Mouse (Mus musculus) hindbrain, postnatal 0 days (tissue): ENCODE data around the gene Dnajc22. TPM values are rescaled to one million over a fixed set of nuclear protein-coding genes. Genes with fewer than 3 reads are reported as not detected.
"Not testable (repeated sequence)": the region's sequence is repeated elsewhere in the genome, so short reads cannot be mapped to it uniquely, and the experiment has no call there.

ENCODE experiments used
- ATAC-seq: fragments of 200-750 bp; cut with Nextera tagmentation; 2 replicates; pipeline ENCODE4 v1.8.0; 2017; ENCODE audit warnings: mild to moderate bottlenecking, moderate TSS enrichment, moderate library complexity
- DNase-seq: peaks from one replicate; pipeline ENCODE4 v3.0.0-alpha.2; 2015; ENCODE audit warnings: low spot score
- H3K27ac ChIP-seq: fragments of 300-500 bp; sonication (generic); 2 replicates; pipeline ENCODE4 v1.5.1; 2014; ENCODE audit warnings: mild to moderate bottlenecking
- H3K27me3 ChIP-seq: fragments of 300-500 bp; sonication (generic); 2 replicates; pipeline ENCODE4 v1.6.1; 2014; ENCODE audit warnings: low read length, mixed read lengths; ENCODE audit not compliant: insufficient read depth
- H3K36me3 ChIP-seq: fragments of 300-500 bp; sonication (generic); 2 replicates; pipeline ENCODE4 v1.6.1; 2014; ENCODE audit warnings: low read length, mixed read lengths; ENCODE audit not compliant: insufficient read depth
- H3K4me1 ChIP-seq: fragments of 300-500 bp; sonication (generic); 2 replicates; pipeline ENCODE4 v1.6.1; 2014; ENCODE audit warnings: antibody characterized with exemption, low read length, mixed read lengths; ENCODE audit not compliant: insufficient read depth
- H3K4me2 ChIP-seq: fragments of 300-500 bp; sonication (generic); 2 replicates; pipeline ENCODE4 v1.6.1; 2014; ENCODE audit warnings: low read depth, mild to moderate bottlenecking, low read length, moderate library complexity, mixed read lengths
- H3K4me3 ChIP-seq: fragments of 300-500 bp; sonication (generic); 2 replicates; pipeline ENCODE4 v1.5.1; 2014; ENCODE audit warnings: low read length
- H3K9ac ChIP-seq: fragments of 300-500 bp; sonication (generic); replicated peaks from 2 replicates; pipeline ENCODE4 v1.6.1; 2014; ENCODE audit warnings: mild to moderate bottlenecking, low read length, moderate library complexity, mixed read lengths
- H3K9me3 ChIP-seq: fragments of 300-500 bp; sonication (generic); 2 replicates; pipeline ENCODE4 v1.6.1; 2016; ENCODE audit warnings: low read length, mixed read lengths
- CTCF ChIP-seq: IDR thresholded peaks from 2 replicates; pipeline ENCODE4 v1.5.1; 2016; ENCODE audit warnings: antibody characterized with exemption, control low read depth, low read depth
- WGBS: fragments of 180-500 bp; shearing (Covaris S2); extraction: QIAGEN DNeasy Blood & Tissue Kit; methylation state at CpG from one replicate; pipeline ENCODE4 v1.1.7; 2014; 5-methylcytosine and 5-hydroxymethylcytosine counted together
- polyA plus RNA-seq: library from polyadenylated mRNA; unstranded; fragments of >200 nt; fragmentation: Nextera tagmentation; extraction: Ambion mirVana; gene quantifications from 2 replicates; pipeline ENCODE4 v1.2.1, GENCODE M21; 2015
- total RNA-seq: library from RNA; depleted of rRNA; stranded (reverse); fragments of >200 nt; gene quantifications from 2 replicates; pipeline ENCODE4 v1.2.3, GENCODE M21; 2014; rRNA removed

The Dnajc22 gene
- 0.68 and 0.99 TPM in 2 replicates for total RNA-seq
- 0.45 and 0.48 TPM in 2 replicates for polyA plus RNA-seq

DNA sequence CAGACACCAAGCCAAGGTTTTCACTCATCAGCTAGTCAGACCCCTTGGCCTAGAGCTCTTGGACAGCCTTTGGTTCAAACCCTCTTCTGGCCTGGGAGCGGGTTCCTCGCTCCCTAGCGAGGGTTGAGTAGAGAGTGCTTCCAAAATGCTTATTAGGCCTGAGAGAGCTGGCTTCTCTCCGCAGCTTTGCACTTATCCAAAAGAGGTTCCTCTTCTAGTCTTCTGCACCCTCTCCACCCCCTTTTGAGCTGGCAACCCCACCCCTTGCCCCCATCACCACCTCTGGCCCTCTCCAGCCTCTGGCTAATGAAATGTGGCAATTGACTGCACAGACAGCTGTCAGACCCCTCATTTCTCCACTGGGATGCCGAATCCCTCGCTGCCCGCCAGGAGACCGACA lies at the start of gene Dnajc22:
Gene Dnajc22 (plus strand): TSS at position 301 of the 400 bp plus-strand sequence.
- H3K27me3 ChIP-seq = peaks cover 34% of the 10 kb centered on the region
- ATAC-seq = no peak
- no peaks in the 10 kb centered on the region for H3K9me3 ChIP-seq
- H3K36me3 ChIP-seq = no peaks in the 10 kb centered on the region
- DNase-seq = no peak
- no peak for TF ChIP-seq CTCF
- H3K27ac ChIP-seq = peak within 1 kb of the TSS; percentile 22; the same call in 1 of the 2 replicates
- H3K4me1 ChIP-seq = peaks cover 9% of the 10 kb centered on the region; the same call in 1 of the 2 replicates
- WGBS = 38% methylated on average over 8 of the region's 8 CpGs
- peak within 1 kb of the TSS; percentile 95 for H3K4me2 ChIP-seq
- H3K9ac ChIP-seq = peak within 1 kb of the TSS; percentile 57
- H3K4me3 ChIP-seq = peak within 1 kb of the TSS; percentile 47

DNA sequence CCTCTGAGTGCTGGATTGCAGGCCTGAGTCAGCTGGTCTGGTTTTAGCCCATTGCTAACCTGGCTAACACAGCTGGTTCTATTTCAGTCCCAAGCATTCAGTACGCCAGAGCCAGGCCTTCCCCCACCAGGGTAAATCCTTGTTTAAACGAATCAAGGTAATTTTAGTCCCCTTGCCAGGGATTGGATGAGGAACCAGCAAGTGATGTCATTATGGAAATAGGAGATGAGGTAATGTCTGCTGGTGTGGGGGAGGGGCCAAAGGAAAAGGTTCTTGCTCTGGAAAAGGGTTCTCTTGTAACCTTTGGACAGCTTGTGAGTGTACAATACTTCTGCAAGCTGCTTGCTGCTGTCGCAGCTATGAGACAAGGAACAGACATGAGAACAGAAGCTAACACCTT lies 48.1 kb upstream of the Dnajc22 start:
- Histone ChIP-seq H3K9ac (no peak overlapping the region), H3K27me3 (no peaks in the 10 kb centered on the region), H3K4me3 (no peak overlapping the region), H3K27ac (no peak overlapping the region), H3K4me1 (0 out of 2 replicates have a peak, but pooled peaks cover 3% of the 10 kb centered on the region), H3K9me3 (no peaks in the 10 kb centered on the region), H3K4me2 (no peak overlapping the region), H3K36me3 (no peaks in the 10 kb centered on the region)
- 57% methylated on average over 3 of the region's 3 CpGs for WGBS
- no peak for DNase-seq
- no peak for ATAC-seq
- TF ChIP-seq CTCF = no peak

GRCm38 (mm10) chr15:99045734-99046133 lies 47.2 kb upstream of the Dnajc22 start:
- H3K27ac ChIP-seq, H3K9me3 ChIP-seq, ATAC-seq, H3K9ac ChIP-seq, H3K27me3 ChIP-seq, H3K4me3 ChIP-seq, H3K4me1 ChIP-seq, H3K4me2 ChIP-seq, DNase-seq, H3K36me3 ChIP-seq: not testable (repeated sequence)
- 83% methylated on average over 6 of the region's 6 CpGs for WGBS

- Histone ChIP-seq H3K36me3 (no peaks in the 10 kb centered on the region), H3K9me3 (no peaks in the 10 kb centered on the region), H3K27me3 (0 out of 2 replicates have a peak, but pooled peaks cover under 1% of the 10 kb centered on the region), H3K27ac (no peak overlapping the region), H3K4me1 (no peaks in the 10 kb centered on the region), H3K4me2 (no peak overlapping the region), H3K9ac (no peak overlapping the region), H3K4me3 (no peak overlapping the region)
- TF ChIP-seq CTCF = peak; percentile 91
- 38% methylated on average over 13 of the region's 13 CpGs for WGBS
- DNase-seq (peak; percentile 86), ATAC-seq (no peak)
Observed at GRCm38 (mm10) chr15:99049473-99050253, 43.3 kb upstream of the Dnajc22 start.

DNA sequence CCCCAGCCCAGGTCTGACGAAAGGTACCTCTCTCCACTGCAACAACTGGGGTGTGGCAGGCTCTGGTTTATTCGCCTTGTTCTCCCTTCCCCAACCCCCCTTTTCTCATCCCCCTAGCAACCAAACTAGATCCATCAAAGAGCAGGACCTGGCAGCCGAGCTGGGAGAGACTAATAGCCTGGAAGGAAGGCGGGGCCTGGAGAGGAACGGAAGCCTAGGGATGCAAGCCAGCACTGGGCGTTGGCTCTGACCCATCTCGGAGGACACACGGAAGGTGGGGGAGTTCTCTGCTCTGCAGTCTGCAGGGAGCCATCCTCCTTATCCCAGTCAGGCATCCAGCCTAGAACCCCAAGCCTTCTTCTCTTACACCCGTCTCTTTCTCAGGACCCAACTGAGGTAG lies 39.6 kb upstream of the Dnajc22 start:
- peak; percentile 35 for DNase-seq
- H3K27ac ChIP-seq = no peak overlapping the region

DNA sequence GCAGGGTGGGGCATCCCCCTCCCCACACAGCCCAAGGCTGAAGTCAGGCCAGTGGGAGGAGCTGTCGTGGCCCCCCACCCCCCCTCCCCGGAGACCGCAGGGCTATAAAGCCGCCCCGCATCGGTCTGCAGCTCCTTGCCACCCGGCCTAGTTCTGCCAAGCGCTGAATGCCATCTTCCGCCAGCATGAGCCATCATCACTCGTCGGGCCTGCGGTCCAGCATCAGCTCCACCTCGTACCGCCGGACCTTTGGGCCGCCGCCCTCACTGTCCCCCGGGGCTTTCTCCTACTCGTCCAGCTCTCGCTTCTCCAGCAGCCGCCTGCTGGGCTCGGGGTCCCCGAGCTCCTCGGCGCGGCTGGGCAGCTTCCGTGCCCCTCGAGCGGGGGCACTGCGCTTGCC lies 37.9 kb upstream of the Dnajc22 start, which contains the start of gene Prph:
Gene Prph (plus strand): TSS at position 135 of the 400 bp plus-strand sequence.
- Histone ChIP-seq H3K4me1 (no peaks in the 10 kb centered on the region; the same call in 1 of the 2 replicates), H3K27me3 (peaks cover 38% of the 10 kb centered on the region), H3K9me3 (no peaks in the 10 kb centered on the region), H3K4me2 (peak within 1 kb of the TSS; percentile 65), H3K36me3 (no peaks in the 10 kb centered on the region), H3K9ac (peak within 1 kb of the TSS; percentile 22; the same call in 1 of the 2 replicates), H3K4me3 (peak within 1 kb of the TSS; percentile 34), H3K27ac (no peak within 1 kb of the TSS)
- DNase-seq = no peak
- ATAC-seq = peak; percentile 16; the same call in 1 of the 2 replicates
- no peak for TF ChIP-seq CTCF
- WGBS = 3% methylated on average over 28 of the region's 30 CpGs

More for the DNA sequence above, 39.6 kb upstream of the Dnajc22 start:
- no peaks in the 10 kb centered on the region for H3K36me3 ChIP-seq
- H3K9me3 ChIP-seq = no peaks in the 10 kb centered on the region
- H3K4me1 ChIP-seq = no peaks in the 10 kb centered on the region; the same call in 1 of the 2 replicates
- no peak overlapping the region for H3K4me3 ChIP-seq
- H3K4me2 ChIP-seq = no peak overlapping the region
- 11% methylated on average over 9 of the region's 9 CpGs for WGBS
- no peak for ATAC-seq
- H3K9ac ChIP-seq = no peak overlapping the region
- TF ChIP-seq CTCF = no peak
- peaks cover 35% of the 10 kb centered on the region for H3K27me3 ChIP-seq
